Mouse (Mus musculus) CD8-positive naive resting alpha-beta T cell, adult 2 months (primary cell): ENCODE data around the gene Taf8.

Experiments used
- DNase-seq, 2 experiments: peaks; one replicate each; pipeline ENCODE4 v3.0.0; 2022; ENCODE audit warnings: low read depth in 2 of 2, low spot score in 2 of 2

Gene Taf8

GRCm38 (mm10) chr17:47436156-47436906 lies 65.8 kb downstream of the Taf8 start, which contains the start of gene AI661453:
Gene AI661453, plus strand, starts transcription at chr17:47436615.
- no peak for DNase-seq
